Mouse (Mus musculus) neural tube, embryonic 14.5 days (tissue): ENCODE measurements at regions not wholly inside any gene's neighbourhood (a gene's known extent, or its start where the extent isn't known, plus 50 kb on each side); places are given as distances from the start of the nearest gene placed in this dataset. TPM values are rescaled to one million over a fixed set of nuclear protein-coding genes. Genes with fewer than 3 reads are reported as not detected.

Experiments
- ATAC-seq: fragments of 200-750 bp; cut with Nextera tagmentation; 2 replicates; pipeline ENCODE4 v1.8.0; 2017; ENCODE audit warnings: low read depth, mild to moderate bottlenecking, moderate TSS enrichment, moderate library complexity
- H3K27ac ChIP-seq: fragments of 300-500 bp; sonication (generic); 2 replicates; pipeline ENCODE4 v1.5.1; 2014; ENCODE audit warnings: low read depth, mild to moderate bottlenecking, control low read depth, low read length, moderate library complexity, mixed read lengths
- H3K27me3 ChIP-seq: fragments of 300-500 bp; sonication (generic); 2 replicates; pipeline ENCODE4 v1.6.1; 2014; ENCODE audit warnings: low read length; ENCODE audit not compliant: control insufficient read depth, insufficient read depth
- H3K36me3 ChIP-seq: fragments of 300-500 bp; sonication (generic); 2 replicates; pipeline ENCODE4 v1.6.1; 2014; ENCODE audit warnings: low read length, mixed read lengths; ENCODE audit not compliant: control insufficient read depth, insufficient read depth
- H3K4me1 ChIP-seq: fragments of 300-500 bp; sonication (generic); 2 replicates; pipeline ENCODE4 v1.6.1; 2014; ENCODE audit warnings: low read length; ENCODE audit not compliant: control insufficient read depth, insufficient read depth
- H3K4me2 ChIP-seq: fragments of 300-500 bp; sonication (generic); 2 replicates; pipeline ENCODE4 v1.6.1; 2014; ENCODE audit warnings: mild to moderate bottlenecking, low read depth, low read length, control low read depth
- H3K4me3 ChIP-seq: fragments of 300-500 bp; sonication (generic); 2 replicates; pipeline ENCODE4 v1.5.1; 2014; ENCODE audit warnings: low read depth, low read length, control low read depth, mixed read lengths
- H3K9ac ChIP-seq: fragments of 300-500 bp; sonication (generic); replicated peaks from 2 replicates; pipeline ENCODE4 v1.6.1; 2014; ENCODE audit warnings: low read depth, mild to moderate bottlenecking, control low read depth, low read length, mixed read lengths
- H3K9me3 ChIP-seq: fragments of 300-500 bp; sonication (generic); 2 replicates; pipeline ENCODE4 v1.6.1; 2016; ENCODE audit warnings: low read length; ENCODE audit not compliant: control insufficient read depth
- WGBS: fragments of 180-500 bp; shearing (Covaris S2); extraction: QIAGEN DNeasy Blood & Tissue Kit; methylation state at CpG from one replicate; pipeline ENCODE4 v1.1.7; 2014; 5-methylcytosine and 5-hydroxymethylcytosine counted together
- microRNA-seq: library from miRNA; unstranded; fragments of <30 nt; microRNA quantifications from one replicate; pipeline ENCODE4, GENCODE M21; 2016

GRCm38 (mm10) chr9:112307837-112308236, 72.1 kb upstream of the Arpp21 start:
- ATAC-seq = no peak
- no peak overlapping the region for H3K4me2 ChIP-seq
- WGBS = 80% methylated on average over 4 of the region's 4 CpGs
- no peaks in the 10 kb centered on the region for H3K4me1 ChIP-seq
- H3K36me3 ChIP-seq = no peaks in the 10 kb centered on the region
- no peak overlapping the region for H3K27ac ChIP-seq
- no peak overlapping the region for H3K4me3 ChIP-seq
- no peaks in the 10 kb centered on the region for H3K27me3 ChIP-seq
- H3K9ac ChIP-seq = no peak overlapping the region
- no peaks in the 10 kb centered on the region for H3K9me3 ChIP-seq

DNA sequence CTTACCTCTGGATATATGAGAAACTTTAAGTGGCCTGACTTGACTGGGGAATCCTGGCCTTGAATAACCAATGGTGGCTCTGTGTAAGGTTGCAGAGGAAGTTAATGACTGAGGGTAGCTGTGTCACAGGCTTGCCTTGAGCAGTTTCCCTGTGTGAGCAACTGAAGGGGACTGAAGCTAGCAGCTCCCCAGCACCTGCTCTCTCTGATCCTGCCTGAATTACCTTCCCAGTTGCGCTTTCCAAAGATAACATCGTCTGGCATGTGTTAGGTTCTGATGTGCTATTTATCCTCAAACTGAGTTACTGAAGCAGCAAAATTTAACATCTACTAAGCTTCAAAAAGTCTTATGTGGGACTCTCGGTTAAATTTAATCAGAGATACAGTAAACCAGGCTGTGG, 56.1 kb upstream of the Arpp21 start:
- no peaks in the 10 kb centered on the region for H3K27me3 ChIP-seq
- H3K4me2 ChIP-seq = no peak overlapping the region
- H3K4me3 ChIP-seq = no peak overlapping the region
- no peaks in the 10 kb centered on the region for H3K9me3 ChIP-seq
- WGBS = 87% methylated on average over 3 of the region's 3 CpGs
- no peak overlapping the region for H3K27ac ChIP-seq
- no peak for ATAC-seq
- no peaks in the 10 kb centered on the region for H3K36me3 ChIP-seq
- no peaks in the 10 kb centered on the region for H3K4me1 ChIP-seq
- H3K9ac ChIP-seq = no peak overlapping the region

Small RNA genes in the stretch of these regions (microRNA-seq; reads per million reads assigned to microRNA genes)
- gene Gm27847 = not detected
